Mouse (Mus musculus) lung, embryonic 14.5 days (tissue): ENCODE data around the gene Gsk3b. TPM values are rescaled to one million over a fixed set of nuclear protein-coding genes. Genes with fewer than 3 reads are reported as not detected.
"Not testable (repeated sequence)": the region's sequence is repeated elsewhere in the genome, so short reads cannot be mapped to it uniquely, and the experiment has no call there.

Source experiments
- ATAC-seq: fragments of 200-750 bp; cut with Nextera tagmentation; 2 replicates; pipeline ENCODE4 v1.8.0; 2017; ENCODE audit warnings: mild to moderate bottlenecking, moderate TSS enrichment, moderate library complexity; ENCODE audit not compliant: insufficient read depth
- DNase-seq: peaks from one replicate; pipeline ENCODE4 v3.0.0-alpha.2; 2015
- H3K27ac ChIP-seq: fragments of 300-500 bp; sonication (generic); 2 replicates; pipeline ENCODE4 v1.5.1; 2014; ENCODE audit warnings: low read depth, mild to moderate bottlenecking, moderate library complexity
- H3K27me3 ChIP-seq: fragments of 300-500 bp; sonication (generic); 2 replicates; pipeline ENCODE4 v1.6.1; 2014; ENCODE audit warnings: low read length, control low read depth; ENCODE audit not compliant: insufficient read depth
- H3K36me3 ChIP-seq: fragments of 300-500 bp; sonication (generic); 2 replicates; pipeline ENCODE4 v1.6.1; 2014; ENCODE audit warnings: control low read depth; ENCODE audit not compliant: insufficient read depth
- H3K4me1 ChIP-seq: fragments of 300-500 bp; sonication (generic); 2 replicates; pipeline ENCODE4 v1.6.1; 2014; ENCODE audit warnings: antibody characterized with exemption, control low read depth; ENCODE audit not compliant: insufficient read depth
- H3K4me2 ChIP-seq: fragments of 300-500 bp; sonication (generic); 2 replicates; pipeline ENCODE4 v1.6.1; 2014; ENCODE audit warnings: mild to moderate bottlenecking
- H3K4me3 ChIP-seq: fragments of 300-500 bp; sonication (generic); 2 replicates; pipeline ENCODE4 v1.5.1; 2014; ENCODE audit warnings: low read depth, low read length
- H3K9ac ChIP-seq: fragments of 300-500 bp; sonication (generic); 2 replicates; pipeline ENCODE4 v1.6.1; 2014
- H3K9me3 ChIP-seq: fragments of 300-500 bp; sonication (generic); 2 replicates; pipeline ENCODE4 v1.6.1; 2016; ENCODE audit warnings: low read depth, low read length, control low read depth
- CTCF ChIP-seq: IDR thresholded peaks from 2 replicates; pipeline ENCODE4 v1.5.1; 2016; ENCODE audit warnings: antibody characterized with exemption, low read depth
- WGBS: fragments of 180-500 bp; shearing (Covaris S2); extraction: QIAGEN DNeasy Blood & Tissue Kit; methylation state at CpG from one replicate; pipeline ENCODE4 v1.1.7; 2014; 5-methylcytosine and 5-hydroxymethylcytosine counted together
- polyA plus RNA-seq: library from polyadenylated mRNA; unstranded; fragments of >200 nt; fragmentation: Nextera tagmentation; extraction: Ambion mirVana; gene quantifications from 2 replicates; pipeline ENCODE4 v1.2.1, GENCODE M21; 2014

The Gsk3b gene
- polyA plus RNA-seq, 1 experiment from 2014 or later = 63.0 TPM

- no peak overlapping the region for H3K9ac ChIP-seq
- no peak overlapping the region for H3K4me2 ChIP-seq
- no peak overlapping the region for H3K4me3 ChIP-seq
- no peaks in the 10 kb centered on the region for H3K4me1 ChIP-seq
- DNase-seq = no peak
- no peaks in the 10 kb centered on the region for H3K27me3 ChIP-seq
- no peak overlapping the region for H3K27ac ChIP-seq
- no peak for ATAC-seq
- no peak for TF ChIP-seq CTCF
- no peaks in the 10 kb centered on the region for H3K9me3 ChIP-seq
- peaks cover 13% of the 10 kb centered on the region; the same call in 1 of the 2 replicates for H3K36me3 ChIP-seq
- WGBS = 75% methylated on average over 2 of the region's 2 CpGs
Measured at GRCm38 (mm10) chr16:38105453-38105852, 16.7 kb downstream of the Gsk3b start.

GRCm38 (mm10) chr16:38106542-38106941 is 17.7 kb downstream of the Gsk3b start:
- ATAC-seq (no peak), DNase-seq (no peak)
- TF ChIP-seq CTCF = no peak
- H3K36me3 ChIP-seq = peaks cover 8% of the 10 kb centered on the region; the same call in 1 of the 2 replicates
- H3K27ac ChIP-seq = no peak overlapping the region
- H3K4me1 ChIP-seq = no peaks in the 10 kb centered on the region
- no peak overlapping the region for H3K4me2 ChIP-seq
- 81% methylated on average over 3 of the region's 3 CpGs for WGBS
- H3K4me3 ChIP-seq = no peak overlapping the region
- no peaks in the 10 kb centered on the region for H3K27me3 ChIP-seq
- no peak overlapping the region for H3K9ac ChIP-seq
- H3K9me3 ChIP-seq = no peaks in the 10 kb centered on the region

- H3K9me3 ChIP-seq = no peaks in the 10 kb centered on the region
- ATAC-seq (no peak), DNase-seq (no peak)
- 90% methylated on average over 9 of the region's 9 CpGs for WGBS
- no peak overlapping the region for H3K27ac ChIP-seq
- H3K36me3 ChIP-seq = peaks cover 10% of the 10 kb centered on the region; the same call in 1 of the 2 replicates
- H3K4me3 ChIP-seq = no peak overlapping the region
- no peak overlapping the region for H3K9ac ChIP-seq
- H3K4me2 ChIP-seq = no peak overlapping the region
- TF ChIP-seq CTCF = no peak
- no peaks in the 10 kb centered on the region for H3K27me3 ChIP-seq
- H3K4me1 ChIP-seq = no peaks in the 10 kb centered on the region
Measured at GRCm38 (mm10) chr16:38110001-38110400, 21.2 kb downstream of the Gsk3b start.

GRCm38 (mm10) chr16:38110575-38110974 is 21.8 kb downstream of the Gsk3b start:
- no peaks in the 10 kb centered on the region for H3K9me3 ChIP-seq
- H3K27me3 ChIP-seq = no peaks in the 10 kb centered on the region
- no peak for DNase-seq
- no peak overlapping the region for H3K9ac ChIP-seq
- no peak overlapping the region for H3K4me3 ChIP-seq
- TF ChIP-seq CTCF = no peak
- no peak overlapping the region for H3K27ac ChIP-seq
- H3K4me1 ChIP-seq = no peaks in the 10 kb centered on the region
- no peak for ATAC-seq
- WGBS = 48% methylated on average over 5 of the region's 5 CpGs
- H3K36me3 ChIP-seq = peaks cover 10% of the 10 kb centered on the region; the same call in 1 of the 2 replicates
- H3K4me2 ChIP-seq = no peak overlapping the region

- Histone ChIP-seq H3K4me2 (no peak overlapping the region), H3K9me3 (no peaks in the 10 kb centered on the region), H3K4me3 (no peak overlapping the region), H3K27ac (no peak overlapping the region), H3K36me3 (peaks cover 6% of the 10 kb centered on the region; the same call in 1 of the 2 replicates), H3K9ac (no peak overlapping the region), H3K4me1 (no peaks in the 10 kb centered on the region), H3K27me3 (no peaks in the 10 kb centered on the region)
- no peak for DNase-seq
- 80% methylated on average over 2 of the region's 2 CpGs for WGBS
- no peak for ATAC-seq
- TF ChIP-seq CTCF = no peak
Measured at GRCm38 (mm10) chr16:38114074-38114473, 25.3 kb downstream of the Gsk3b start.

- not testable (repeated sequence) for H3K4me2 ChIP-seq, H3K36me3 ChIP-seq, H3K4me3 ChIP-seq, ATAC-seq, H3K4me1 ChIP-seq, H3K9ac ChIP-seq, H3K9me3 ChIP-seq, H3K27me3 ChIP-seq, H3K27ac ChIP-seq, DNase-seq
- WGBS = 86% methylated on average over 9 of the region's 9 CpGs
Measured at GRCm38 (mm10) chr16:38117909-38118308, 29.1 kb downstream of the Gsk3b start.

- Histone ChIP-seq H3K4me2 (no peak overlapping the region), H3K27ac (no peak overlapping the region), H3K36me3 (peaks cover 6% of the 10 kb centered on the region; the same call in 1 of the 2 replicates), H3K4me1 (no peaks in the 10 kb centered on the region), H3K27me3 (no peaks in the 10 kb centered on the region), H3K9me3 (no peaks in the 10 kb centered on the region), H3K9ac (no peak overlapping the region), H3K4me3 (no peak overlapping the region)
- ATAC-seq (no peak), DNase-seq (no peak)
- no peak for TF ChIP-seq CTCF
- WGBS = 88% methylated on average over 1 of the region's 1 CpGs
Measured at GRCm38 (mm10) chr16:38118723-38119122, 29.9 kb downstream of the Gsk3b start.

- Histone ChIP-seq H3K27ac (no peak overlapping the region), H3K4me2 (no peak overlapping the region), H3K36me3 (peaks cover 4% of the 10 kb centered on the region; the same call in 1 of the 2 replicates), H3K4me3 (no peak overlapping the region), H3K4me1 (no peaks in the 10 kb centered on the region), H3K9ac (no peak overlapping the region), H3K27me3 (no peaks in the 10 kb centered on the region), H3K9me3 (no peaks in the 10 kb centered on the region)
- 83% methylated on average over 5 of the region's 5 CpGs for WGBS
- ATAC-seq (no peak), DNase-seq (no peak)
- no peak for TF ChIP-seq CTCF
Measured at GRCm38 (mm10) chr16:38119286-38119685, 30.5 kb downstream of the Gsk3b start.
